Mouse (Mus musculus) embryonic fibroblast, embryonic 13.5 days (primary cell): ENCODE results near the gene Gm26620.

Experiments
- CTCF ChIP-seq: IDR thresholded peaks from 2 replicates; pipeline ENCODE4 v1.5.1; 2011; ENCODE audit warnings: mild to moderate bottlenecking, control low read depth, low read length, moderate library complexity, borderline replicate concordance; ENCODE audit not compliant: insufficient read depth
- POLR2A ChIP-seq: IDR thresholded peaks from 2 replicates; pipeline ENCODE4 v1.6.1; 2011; ENCODE audit warnings: low read depth, mild to moderate bottlenecking, control low read depth, low read length, moderate library complexity

DNA sequence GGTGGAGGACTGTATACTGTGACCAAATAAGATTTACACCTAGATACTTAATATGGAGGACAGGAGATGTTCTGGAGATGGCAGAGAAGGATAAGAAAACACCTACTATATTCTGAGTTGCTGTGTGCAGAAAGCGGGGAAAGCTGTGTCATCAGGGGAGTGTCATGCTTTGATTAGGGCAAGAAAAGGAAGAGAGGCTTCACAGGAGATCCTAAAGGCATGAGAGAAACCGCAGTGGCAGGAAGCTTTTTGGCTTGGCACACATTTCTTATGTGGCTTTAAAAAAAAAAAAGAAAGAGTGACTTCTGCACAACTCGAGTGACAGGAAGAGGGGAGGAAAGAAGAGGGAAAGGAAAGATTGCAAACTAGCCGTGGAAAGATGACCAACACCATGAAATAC is 21.8 kb upstream of the Gm26620 start:
- TF ChIP-seq POLR2A (no peak), CTCF (no peak)
